Mouse (Mus musculus): Measurements from ENCODE around the gene Cryl1.

Gene Cryl1

GRCm38 (mm10) chr14:57372348-57373102 is 25.8 kb downstream of the Cryl1 start:
- DNase-seq, result peak; percentile 67

GRCm38 (mm10) chr14:57367327-57367726 is 31.0 kb downstream of the Cryl1 start:
- DNase-seq, result no peak

- no peak for DNase-seq
These were observed 31.6 kb downstream of the Cryl1 start for GRCm38 (mm10) chr14:57366724-57367123.

- DNase-seq, result no peak
These were observed 33.0 kb downstream of the Cryl1 start for GRCm38 (mm10) chr14:57365341-57365740.

GRCm38 (mm10) chr14:57363833-57364232 is 34.5 kb downstream of the Cryl1 start:
- DNase-seq, result no peak

GRCm38 (mm10) chr14:57362726-57363660 is 35.3 kb downstream of the Cryl1 start:
- peak; percentile 59 for DNase-seq

- DNase-seq, result no peak
These were observed 41.3 kb downstream of the Cryl1 start for GRCm38 (mm10) chr14:57357030-57357429.

- no peak for DNase-seq
These were observed 46.7 kb downstream of the Cryl1 start for GRCm38 (mm10) chr14:57351521-57352235.

- no peak for DNase-seq
These were observed 48.4 kb downstream of the Cryl1 start for GRCm38 (mm10) chr14:57349955-57350354.

GRCm38 (mm10) chr14:57348155-57348554 is 50.2 kb downstream of the Cryl1 start:
- DNase-seq, result no peak

- DNase-seq, result no peak
These were observed 52.2 kb downstream of the Cryl1 start for GRCm38 (mm10) chr14:57346135-57346534.

- DNase-seq, result no peak
These were observed 53.4 kb downstream of the Cryl1 start for GRCm38 (mm10) chr14:57344781-57345492.

GRCm38 (mm10) chr14:57343057-57343750 is 55.1 kb downstream of the Cryl1 start:
- DNase-seq, result no peak

GRCm38 (mm10) chr14:57342316-57343055 is 55.8 kb downstream of the Cryl1 start:
- no peak for DNase-seq

GRCm38 (mm10) chr14:57338666-57339065 is 59.7 kb downstream of the Cryl1 start:
- no peak for DNase-seq

- no peak for DNase-seq
These were observed 63.5 kb downstream of the Cryl1 start for GRCm38 (mm10) chr14:57334833-57335232.

GRCm38 (mm10) chr14:57332503-57332902 is 65.8 kb downstream of the Cryl1 start:
- DNase-seq, result no peak

- DNase-seq, result no peak
These were observed 67.2 kb downstream of the Cryl1 start for GRCm38 (mm10) chr14:57331097-57331496.

GRCm38 (mm10) chr14:57329600-57329999 is 68.7 kb downstream of the Cryl1 start:
- peak; percentile 53 for DNase-seq

- no peak for DNase-seq
These were observed 71.6 kb downstream of the Cryl1 start for GRCm38 (mm10) chr14:57326771-57327170.

GRCm38 (mm10) chr14:57318812-57319211 is 79.5 kb downstream of the Cryl1 start:
- no peak for DNase-seq
